Mouse (Mus musculus): ENCODE results near the gene Nuak1. TPM values are rescaled to one million over a fixed set of nuclear protein-coding genes. Genes with fewer than 3 reads are reported as not detected.

The Nuak1 gene
- total and polyA plus RNA-seq, 3 experiments = 1.2 to 3.4 (median 1.6) TPM

GRCm38 (mm10) chr10:84363833-84364232 is 76.6 kb downstream of the Nuak1 start:
- dilution Hi-C loops (cut with MboI; ENCODE audit: extremely low pct_ligation_motif_present, extremely low pct_unique_long_range_greater_than_20kb, low sequenced_read_pairs) = no loop called here

DNA sequence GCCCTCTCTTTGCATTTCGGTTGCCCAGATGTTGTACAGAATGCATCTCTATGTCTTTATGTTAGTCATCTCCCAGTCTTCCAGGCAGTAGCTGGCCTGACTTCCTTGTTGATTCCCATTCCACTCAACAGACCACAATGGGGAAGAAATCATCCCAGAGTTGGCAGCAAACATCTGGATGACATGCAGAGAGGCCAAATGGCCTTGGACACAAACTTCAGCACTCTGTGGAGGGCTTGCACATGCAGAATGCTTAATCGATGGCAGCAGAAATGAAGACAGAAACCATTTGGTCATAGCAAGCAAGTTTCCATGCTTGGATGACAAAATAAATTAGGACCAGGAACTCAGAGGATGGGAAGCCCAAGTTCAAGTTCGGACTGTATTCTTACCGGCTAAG is 79.4 kb downstream of the Nuak1 start:
- no peaks in the 10 kb centered on the region for H3K4me1 ChIP-seq (ENCODE audit: control insufficient read depth in 1 of 2, insufficient read depth in 2 of 2)
- in situ Hi-C loops (cut with MboI; ENCODE audit: low pct_ligation_motif_present, low pct_unique_long_range_greater_than_20kb, low sequenced_read_pairs) (no loop called here), dilution Hi-C loops (cut with MboI; ENCODE audit: extremely low pct_ligation_motif_present, extremely low pct_unique_long_range_greater_than_20kb, low sequenced_read_pairs) (no loop called here)
- no peaks in the 10 kb centered on the region for H3K9me3 ChIP-seq (replicated peaks; ENCODE audit: low read length)
- H3K4me2 ChIP-seq (ENCODE audit: insufficient read depth, low read depth, poor library complexity, severe bottlenecking) = no peak overlapping the region
- DNase-seq (ENCODE audit: extremely low read depth) = no peak
- no peak overlapping the region for H3K4me3 ChIP-seq (replicated peaks in 1 of 3; ENCODE audit: low read depth in 2 of 3, low read length in 2 of 3, poor library complexity in 1 of 3)
- no peak overlapping the region for H3K27ac ChIP-seq (ENCODE audit: insufficient read depth, low read depth)
- no peaks in the 10 kb centered on the region for H3K27me3 ChIP-seq (replicated peaks)
- no peaks in the 10 kb centered on the region for H3K36me3 ChIP-seq (replicated peaks in 1 of 2; ENCODE audit: control insufficient read depth in 1 of 2, insufficient read depth in 1 of 2, low read length in 1 of 2)
- no peaks in the 10 kb centered on the region for H3K79me2 ChIP-seq (replicated peaks; ENCODE audit: control insufficient read depth, extremely low read depth, insufficient read depth, poor library complexity, severe bottlenecking)
- H3K9ac ChIP-seq (ENCODE audit: insufficient read depth, low read depth) = no peak overlapping the region
- no peak for TF ChIP-seq USF2 (conservative IDR thresholded peaks at IDR 0.05; ENCODE audit: low read depth, low read length)
- no peak for TF ChIP-seq POLR2A (IDR thresholded peaks at IDR 0.05; ENCODE audit: low read depth, low read length)
- TF ChIP-seq MAFK (IDR thresholded peaks at IDR 0.05; ENCODE audit: insufficient replicate concordance, low read length) = no peak
- TF ChIP-seq RAD21 (IDR thresholded peaks at IDR 0.05; ENCODE audit: low read depth, low read length) = no peak
- TF ChIP-seq POLR2AphosphoS2 (IDR thresholded peaks at IDR 0.05; ENCODE audit: low read depth, low read length) = no peak
- TF ChIP-seq MAX (IDR thresholded peaks at IDR 0.05; ENCODE audit: low read length) = no peak
- TF ChIP-seq ZC3H11A (IDR thresholded peaks at IDR 0.05; ENCODE audit: low read depth, low read length) = no peak
- no peak for TF ChIP-seq SIN3A (IDR thresholded peaks at IDR 0.05; ENCODE audit: low read length)
- no peak for TF ChIP-seq ZMIZ1 (IDR thresholded peaks at IDR 0.05; ENCODE audit: low read depth, low read length)
- TF ChIP-seq IRF4 (IDR thresholded peaks at IDR 0.05; ENCODE audit: low read depth, low read length) = no peak
- no peak for TF ChIP-seq PAX5 (IDR thresholded peaks at IDR 0.05; ENCODE audit: low read length)

More at GRCm38 (mm10) chr10:84363833-84364232, 76.6 kb downstream of the Nuak1 start:
- Histone ChIP-seq H3K4me2 (ENCODE audit: insufficient read depth, low read depth, poor library complexity, severe bottlenecking) (no peak overlapping the region), H3K79me2 (replicated peaks; ENCODE audit: control insufficient read depth, extremely low read depth, insufficient read depth, poor library complexity, severe bottlenecking) (no peaks in the 10 kb centered on the region), H3K4me3 (replicated peaks in 1 of 3; ENCODE audit: low read depth in 2 of 3, low read length in 2 of 3, poor library complexity in 1 of 3) (no peak overlapping the region), H3K9ac (ENCODE audit: insufficient read depth, low read depth) (no peak overlapping the region), H3K4me1 (ENCODE audit: control insufficient read depth in 1 of 2, insufficient read depth in 2 of 2) (no peaks in the 10 kb centered on the region), H3K27me3 (replicated peaks) (no peaks in the 10 kb centered on the region), H3K27ac (ENCODE audit: insufficient read depth, low read depth) (no peak overlapping the region), H3K36me3 (replicated peaks in 1 of 2; ENCODE audit: control insufficient read depth in 1 of 2, insufficient read depth in 1 of 2, low read length in 1 of 2) (no peaks in the 10 kb centered on the region), H3K9me3 (replicated peaks; ENCODE audit: low read length) (peaks cover 1% of the 10 kb centered on the region)
- in situ Hi-C loops (cut with MboI; ENCODE audit: low pct_ligation_motif_present, low pct_unique_long_range_greater_than_20kb, low sequenced_read_pairs) = no loop called here
- TF ChIP-seq NELFE (IDR thresholded peaks at IDR 0.05; ENCODE audit: low read depth, low read length) = no peak
- TF ChIP-seq EP300 (IDR thresholded peaks at IDR 0.05; ENCODE audit: low read length) = no peak
- no peak for TF ChIP-seq CHD2 (IDR thresholded peaks at IDR 0.05; ENCODE audit: low read length)
- TF ChIP-seq MYC (IDR thresholded peaks at IDR 0.05; ENCODE audit: low read depth, low read length) = no peak
- TF ChIP-seq ETS1 (conservative IDR thresholded peaks at IDR 0.05; ENCODE audit: low read depth, low read length) = no peak
- no peak for TF ChIP-seq ZNF384 (IDR thresholded peaks at IDR 0.05; ENCODE audit: low read depth, low read length)
- no peak for TF ChIP-seq TCF12 (IDR thresholded peaks at IDR 0.05; ENCODE audit: low read depth, low read length)
- TF ChIP-seq MEF2A (IDR thresholded peaks at IDR 0.05; ENCODE audit: borderline replicate concordance, low read depth, low read length) = no peak
- no peak for TF ChIP-seq JUND (conservative IDR thresholded peaks at IDR 0.05; ENCODE audit: low read depth, low read length)
- TF ChIP-seq MAX (IDR thresholded peaks at IDR 0.05; ENCODE audit: low read length) = no peak
- TF ChIP-seq TBP (conservative IDR thresholded peaks at IDR 0.05; ENCODE audit: low read depth, low read length) = no peak
- no peak for TF ChIP-seq CTCF (conservative IDR thresholded peaks at IDR 0.05 in 1 of 2, IDR thresholded peaks at IDR 0.05 in 1 of 2; ENCODE audit: low read depth in 2 of 2, low read length in 2 of 2)
- no peak for TF ChIP-seq MAZ (IDR thresholded peaks at IDR 0.05; ENCODE audit: low read depth, low read length)
- no peak for DNase-seq (ENCODE audit: extremely low read depth)

Data from CH12.LX (cell line).